Mouse (Mus musculus) liver, adult 2 months (tissue): ENCODE data around the gene Mlh1.

Source experiments
- CTCF ChIP-seq: fragments of 200-500 bp; IDR thresholded peaks from 2 replicates; pipeline ENCODE4 v1.5.1; 2011; ENCODE audit warnings: low read depth, low read length, control low read depth
- POLR2A ChIP-seq: fragments of 200-500 bp; IDR thresholded peaks from 2 replicates; pipeline ENCODE4 v1.6.1; 2011; ENCODE audit warnings: low read length, control low read depth; ENCODE audit not compliant: insufficient read depth; ENCODE audit errors: extremely low read depth

GRCm38 (mm10) chr9:111298606-111299005, 27.0 kb upstream of the Mlh1 start:
- no peak for TF ChIP-seq CTCF
- no peak for TF ChIP-seq POLR2A
